Mouse (Mus musculus) E14TG2a.4 (cell line): ENCODE measurements around the gene Syn3.
"Not testable (repeated sequence)": the region's sequence is repeated elsewhere in the genome, so short reads cannot be mapped to it uniquely, and the experiment has no call there.

Experiments
- H3K27me3 ChIP-seq: 2 replicates; pipeline ENCODE4 v1.6.1; 2014; ENCODE audit warnings: low read length, control low read depth; ENCODE audit not compliant: insufficient read depth
- H3K36me3 ChIP-seq: 2 replicates; pipeline ENCODE4 v1.6.1; 2014; ENCODE audit warnings: low read length, control low read depth; ENCODE audit not compliant: insufficient read depth
- H3K4me1 ChIP-seq: replicated peaks from 2 replicates; pipeline ENCODE4 v1.6.1; 2014; ENCODE audit warnings: low read depth, low read length, control low read depth
- H3K4me3 ChIP-seq: replicated peaks from 2 replicates; pipeline ENCODE4 v1.5.1; 2014; ENCODE audit warnings: mild to moderate bottlenecking, low read length
- H3K9me3 ChIP-seq: 2 replicates; pipeline ENCODE4 v1.6.1; 2014; ENCODE audit warnings: low read length, control low read depth
- CTCF ChIP-seq: conservative IDR thresholded peaks from 2 replicates; pipeline ENCODE4 v1.5.1; 2014; ENCODE audit warnings: low read length
- NANOG ChIP-seq: IDR thresholded peaks from 2 replicates; pipeline ENCODE4 v1.6.1; 2014; ENCODE audit warnings: borderline replicate concordance, low read length, mixed read lengths
- POU5F1 ChIP-seq: IDR thresholded peaks from 2 replicates; pipeline ENCODE4 v1.6.1; 2014; ENCODE audit warnings: low read length, borderline replicate concordance

Gene Syn3

DNA sequence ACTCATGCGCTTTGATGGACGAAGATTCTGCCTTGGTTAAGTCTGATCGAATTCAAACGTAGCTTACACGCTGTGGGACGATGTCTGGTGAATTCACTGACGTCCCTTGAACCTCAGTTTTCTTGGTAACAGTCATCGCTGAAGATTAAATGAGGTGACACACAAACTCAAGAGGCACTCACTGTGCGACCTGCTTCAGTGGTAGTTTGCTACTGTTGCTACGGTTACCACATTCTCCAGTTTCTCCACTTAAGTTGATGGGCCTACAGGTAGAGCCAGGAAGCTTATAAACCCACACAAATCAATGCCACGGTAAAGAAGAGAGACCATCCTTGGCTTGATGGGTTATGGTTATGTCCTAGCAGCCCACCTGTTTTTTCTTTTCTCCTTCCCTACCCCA is 61.4 kb downstream of the Syn3 start:
- no peaks in the 10 kb centered on the region for H3K27me3 ChIP-seq
- peaks cover 63% of the 10 kb centered on the region for H3K4me1 ChIP-seq
- H3K36me3 ChIP-seq: no peaks in the 10 kb centered on the region
- TF ChIP-seq NANOG: no peak
- no peak for TF ChIP-seq CTCF
- no peak for TF ChIP-seq POU5F1
- no peaks in the 10 kb centered on the region; the same call in 1 of the 2 replicates for H3K9me3 ChIP-seq
- H3K4me3 ChIP-seq: no peak overlapping the region

DNA sequence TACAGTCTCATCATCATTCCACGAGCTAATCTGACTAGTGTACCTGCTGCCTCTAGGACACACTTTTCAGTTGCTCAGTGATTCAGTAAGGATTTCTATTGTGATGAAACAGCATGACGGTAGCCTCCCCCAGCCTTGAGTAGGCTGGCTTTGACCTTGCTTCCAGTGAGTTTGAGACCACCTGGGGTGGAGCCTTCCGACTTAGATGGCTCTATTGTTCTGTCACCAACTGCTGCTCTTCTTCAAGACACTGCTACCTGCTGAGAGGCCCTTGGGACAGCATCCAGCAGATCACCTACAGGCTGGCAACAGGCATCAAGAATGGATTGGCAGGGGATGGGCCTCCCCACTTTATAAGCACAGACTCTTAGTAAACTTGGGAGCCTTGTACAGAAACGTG is 63.7 kb downstream of the Syn3 start:
- peak; percentile 97 for TF ChIP-seq NANOG
- H3K36me3 ChIP-seq, H3K4me3 ChIP-seq, H3K27me3 ChIP-seq, H3K9me3 ChIP-seq: not testable (repeated sequence)
- peaks cover 49% of the 10 kb centered on the region for H3K4me1 ChIP-seq

DNA sequence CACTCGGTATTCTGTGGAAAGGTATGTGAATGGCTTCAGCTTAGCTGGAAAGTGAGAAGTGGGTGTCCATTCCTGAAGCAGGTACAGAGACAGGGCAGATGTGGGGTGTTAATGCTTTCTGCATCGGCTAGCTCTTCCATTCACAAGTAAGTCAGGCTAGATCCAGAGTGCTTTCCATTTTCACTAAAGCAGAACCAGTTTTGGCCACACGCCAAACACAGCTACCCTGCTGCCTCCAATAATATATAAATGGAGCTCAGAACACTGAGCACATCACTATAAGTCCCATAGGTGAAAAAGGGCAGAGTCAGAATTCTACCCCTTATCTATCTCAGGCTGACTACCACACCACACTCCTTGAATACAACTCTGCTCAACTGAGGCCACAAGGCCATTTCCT is 69.0 kb downstream of the Syn3 start:
- no peaks in the 10 kb centered on the region for H3K36me3 ChIP-seq
- H3K4me3 ChIP-seq: no peak overlapping the region
- H3K27me3 ChIP-seq: no peaks in the 10 kb centered on the region
- TF ChIP-seq POU5F1 (no peak), NANOG (no peak), CTCF (no peak)
- peaks cover 13% of the 10 kb centered on the region for H3K4me1 ChIP-seq
- H3K9me3 ChIP-seq: peaks cover 23% of the 10 kb centered on the region

DNA sequence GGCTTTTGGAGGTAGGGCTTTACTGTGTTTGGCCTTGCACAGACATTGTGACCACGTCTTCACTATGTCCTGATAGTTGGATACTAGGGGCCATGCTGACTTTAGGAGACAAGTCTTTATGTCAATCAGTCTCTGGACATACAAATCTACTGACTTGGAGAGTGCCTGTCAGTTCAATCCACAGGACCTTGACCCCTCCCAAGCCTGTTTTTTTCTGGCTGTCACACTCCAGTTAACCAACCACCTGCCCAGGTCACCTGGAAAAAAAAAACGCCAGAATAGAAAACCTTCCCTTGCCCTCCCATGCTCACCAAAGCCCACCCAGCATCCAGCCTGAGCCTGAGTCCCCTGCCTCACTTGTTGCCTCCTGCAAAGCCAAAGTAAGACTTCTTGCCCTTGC is 70.7 kb downstream of the Syn3 start:
- no peaks in the 10 kb centered on the region for H3K27me3 ChIP-seq
- peaks cover 32% of the 10 kb centered on the region for H3K9me3 ChIP-seq
- TF ChIP-seq POU5F1 (no peak), NANOG (no peak), CTCF (no peak)
- no peaks in the 10 kb centered on the region for H3K36me3 ChIP-seq
- no peak overlapping the region for H3K4me3 ChIP-seq
- no peaks in the 10 kb centered on the region for H3K4me1 ChIP-seq

DNA sequence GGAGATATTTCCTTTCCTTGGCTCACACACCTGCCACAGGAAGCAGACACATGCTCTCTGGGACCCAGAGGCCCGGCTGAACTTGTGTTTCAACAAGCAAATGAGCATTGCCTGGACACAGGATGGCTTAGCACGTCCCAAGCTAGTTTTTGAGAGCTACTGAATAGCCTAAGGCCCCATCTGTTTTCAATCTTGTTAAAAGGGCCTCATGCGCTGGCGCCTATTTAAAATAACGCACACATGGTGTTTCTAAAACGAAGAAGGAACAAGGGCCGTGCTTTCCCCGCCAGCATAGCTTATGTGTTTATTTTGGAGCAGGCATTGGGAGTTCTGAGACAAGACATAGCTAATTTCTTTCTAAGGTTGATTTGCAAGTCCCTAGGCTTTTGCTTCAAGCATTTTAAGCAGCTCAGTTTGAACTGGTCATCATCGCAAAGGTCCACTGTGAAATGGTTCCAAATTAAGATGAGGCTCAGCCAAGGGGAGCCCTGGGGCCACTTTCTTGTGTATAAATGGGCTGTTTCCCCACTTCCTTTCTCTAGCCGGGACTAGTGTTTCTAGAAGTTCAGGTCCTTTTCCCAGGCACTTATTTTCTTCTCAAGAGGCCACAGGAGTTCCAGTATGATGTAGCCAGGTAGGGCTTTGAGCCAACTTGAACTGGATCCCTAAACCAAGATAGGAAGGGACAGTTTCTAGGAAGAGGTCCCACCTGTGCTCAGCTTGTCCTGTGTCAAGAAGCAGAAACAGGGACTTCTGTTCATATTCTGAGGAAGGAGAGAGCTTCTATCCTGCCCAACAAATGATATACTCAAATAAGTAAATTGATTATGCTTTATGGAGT is 72.8 kb downstream of the Syn3 start:
- Histone ChIP-seq H3K27me3 (no peaks in the 10 kb centered on the region), H3K4me3 (no peak overlapping the region), H3K36me3 (no peaks in the 10 kb centered on the region), H3K4me1 (no peaks in the 10 kb centered on the region), H3K9me3 (peaks cover 35% of the 10 kb centered on the region)
- TF ChIP-seq NANOG (no peak), CTCF (no peak), POU5F1 (no peak)

DNA sequence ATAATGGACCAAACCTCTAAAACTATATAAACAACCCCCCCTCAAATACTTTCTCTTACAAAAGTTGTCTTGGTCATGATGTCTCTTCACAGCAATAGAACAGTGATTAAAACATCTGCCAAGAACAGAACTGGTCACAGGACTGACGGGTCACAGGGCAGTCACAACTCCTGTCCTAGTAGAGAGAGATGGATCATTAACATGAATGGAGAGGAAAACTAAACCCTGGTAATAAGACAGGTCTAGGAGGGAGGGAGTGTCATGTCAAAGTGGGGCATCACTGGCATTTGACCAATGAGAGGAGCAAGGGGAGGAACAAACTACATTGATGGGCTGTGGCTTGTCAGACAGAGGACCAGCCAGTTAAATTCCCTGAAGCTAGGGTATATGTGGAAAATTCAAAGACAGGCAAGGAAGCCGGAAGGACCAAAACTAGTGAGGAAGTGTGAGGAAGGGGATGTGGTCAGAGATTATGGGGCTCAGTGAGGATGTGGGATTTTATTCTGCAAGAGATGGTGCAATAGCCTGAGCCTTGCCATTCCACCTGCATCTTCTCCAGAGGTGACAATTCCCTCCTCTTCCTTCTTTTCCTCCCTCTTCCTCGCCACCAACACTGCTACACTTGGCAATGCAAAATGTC is 76.8 kb downstream of the Syn3 start:
- Histone ChIP-seq H3K4me1 (no peaks in the 10 kb centered on the region), H3K36me3 (no peaks in the 10 kb centered on the region), H3K9me3 (peaks cover 22% of the 10 kb centered on the region), H3K4me3 (no peak overlapping the region), H3K27me3 (no peaks in the 10 kb centered on the region)
- no peak for TF ChIP-seq CTCF
- TF ChIP-seq POU5F1: no peak
- no peak for TF ChIP-seq NANOG

DNA sequence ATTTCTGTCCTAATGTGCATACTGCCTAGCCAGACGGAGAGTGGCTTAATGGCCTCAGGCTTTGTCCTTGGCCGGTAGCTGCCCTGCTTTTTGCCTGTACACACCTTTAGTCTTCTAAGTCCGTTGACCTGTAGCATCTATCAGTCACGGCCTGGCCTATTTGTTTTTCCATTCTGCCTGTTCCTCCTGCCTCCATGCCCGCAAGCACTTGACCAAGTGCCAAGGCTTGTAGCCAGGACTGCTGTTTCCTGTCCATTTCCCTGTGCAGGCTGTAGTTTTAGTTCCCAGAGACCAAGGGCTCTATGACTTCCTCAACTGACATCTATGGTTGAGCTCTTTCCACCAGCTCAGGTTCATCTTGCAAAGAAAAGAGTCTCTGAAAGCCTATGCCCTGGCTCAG is 79.8 kb downstream of the Syn3 start:
- Histone ChIP-seq H3K4me1 (no peaks in the 10 kb centered on the region), H3K36me3 (no peaks in the 10 kb centered on the region), H3K4me3 (no peak overlapping the region), H3K27me3 (no peaks in the 10 kb centered on the region), H3K9me3 (peaks cover 5% of the 10 kb centered on the region)
- no peak for TF ChIP-seq POU5F1
- TF ChIP-seq NANOG: no peak
- no peak for TF ChIP-seq CTCF

DNA sequence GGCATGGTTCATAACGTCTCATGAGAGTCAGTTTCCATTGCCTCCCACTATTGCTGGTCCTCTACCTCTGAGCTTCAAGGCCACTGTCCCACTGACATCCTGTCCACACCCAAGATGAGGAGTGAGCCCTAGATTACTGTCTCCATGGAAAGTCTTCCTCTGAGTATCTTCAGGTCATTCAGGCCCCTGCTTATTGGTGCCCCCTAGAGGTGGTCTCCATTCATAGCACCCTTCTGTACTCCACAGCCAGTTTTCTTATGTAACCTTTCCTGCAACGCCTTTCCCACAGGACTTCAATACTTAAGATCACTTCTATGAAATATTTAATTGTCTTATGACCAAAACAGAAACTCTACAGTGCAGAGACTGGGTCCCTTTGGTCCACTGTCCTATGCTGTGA is 80.4 kb downstream of the Syn3 start:
- Histone ChIP-seq H3K36me3 (no peaks in the 10 kb centered on the region), H3K9me3 (peaks cover 3% of the 10 kb centered on the region; the same call in 1 of the 2 replicates), H3K27me3 (no peaks in the 10 kb centered on the region), H3K4me1 (no peaks in the 10 kb centered on the region), H3K4me3 (no peak overlapping the region)
- TF ChIP-seq CTCF (peak; percentile 42), POU5F1 (no peak), NANOG (no peak)
